ENCODE assay signal across 18 mouse cellular contexts in genomic region chr13:25451917-25452316, GRCm38 (mm10).
A peak's percentile ranks its signal among the peaks of the same experiment; 100 is the strongest.
DNase-seq lines count a peak whose midpoint lies in the region; ATAC-seq lines count a peak whose summit lies in the region.
"Had no signal": no experiment of that assay in that cellular context is flagged by ENCODE, and none has a peak within 500 bp of the region (broad histone marks: within the 10 kb centered on the region; RNA-seq: fewer than 3 reads in every experiment).

No protein-coding gene starts in this region.

- no peak for DNase-seq in frontal cortex, postnatal 25 days (ENCODE audit: low spot score in 2 of 2)
- DNase-seq in hindbrain, embryonic 14.5 days (ENCODE audit: low spot score) = no peak
- DNase-seq in spleen, postnatal 14 days (ENCODE audit: low spot score in 2 of 2) = no peak
- no peak for DNase-seq in lung, postnatal 10 days
- no peak for DNase-seq in heart, adult 18-20 months
- DNase-seq: adrenal gland, postnatal 14 days; heart, postnatal 14 days; kidney, adult 8-10 months; lung, embryonic 14.5 days; thymus, postnatal 14 days had no signal

- H3K4me1 ChIP-seq in hindbrain, embryonic 14.5 days (replicated peaks; ENCODE audit: control insufficient read depth, insufficient read depth, low read length) = peaks cover 11% of the 10 kb centered on the region; the same call in 1 of the 2 replicates
- peaks cover 16% of the 10 kb centered on the region for H3K4me1 ChIP-seq in midbrain, embryonic 13.5 days (replicated peaks)
- H3K4me1 ChIP-seq in neural tube, embryonic 14.5 days (ENCODE audit: control insufficient read depth, insufficient read depth, low read length) = 0 out of 2 replicates have a peak, but pooled peaks cover 4% of the 10 kb centered on the region
- H3K4me1 ChIP-seq: heart, embryonic 12.5 days; limb, embryonic 12.5 days; liver, embryonic 12.5 days had no signal

- no peaks in the 10 kb centered on the region for H3K27me3 ChIP-seq in hindbrain, embryonic 14.5 days (ENCODE audit: control insufficient read depth, insufficient read depth, low read length)
- no peaks in the 10 kb centered on the region for H3K27me3 ChIP-seq in midbrain, embryonic 13.5 days
- H3K27me3 ChIP-seq in neural tube, embryonic 14.5 days (ENCODE audit: control insufficient read depth, insufficient read depth, low read length) = no peaks in the 10 kb centered on the region
- H3K27me3 ChIP-seq: heart, embryonic 12.5 days; limb, embryonic 12.5 days; liver, embryonic 12.5 days had no signal

- WGBS in hindbrain, embryonic 14.5 days = 59% methylated on average over 9 of the region's 9 CpGs
- 58% methylated on average over 9 of the region's 9 CpGs for WGBS in midbrain, embryonic 13.5 days
- 61% methylated on average over 9 of the region's 9 CpGs for WGBS in neural tube, embryonic 14.5 days

- H3K27ac ChIP-seq in hindbrain, embryonic 14.5 days = peak overlapping the region; percentile 81
- H3K27ac ChIP-seq in midbrain, embryonic 13.5 days = peak overlapping the region; percentile 85
- H3K27ac ChIP-seq in neural tube, embryonic 14.5 days (ENCODE audit: low read depth, low read length) = peak overlapping the region; percentile 85
- H3K27ac ChIP-seq: limb, embryonic 12.5 days; liver, embryonic 12.5 days had no signal

- H3K36me3 ChIP-seq in hindbrain, embryonic 14.5 days (replicated peaks; ENCODE audit: control insufficient read depth, insufficient read depth) = no peaks in the 10 kb centered on the region
- no peaks in the 10 kb centered on the region for H3K36me3 ChIP-seq in midbrain, embryonic 13.5 days
- H3K36me3 ChIP-seq in neural tube, embryonic 14.5 days (ENCODE audit: control insufficient read depth, insufficient read depth, low read length) = no peaks in the 10 kb centered on the region
- H3K36me3 ChIP-seq: G1E; heart, embryonic 12.5 days; limb, embryonic 12.5 days; liver, embryonic 12.5 days had no signal

- peak overlapping the region; percentile 54; the same call in 1 of the 2 replicates for H3K9ac ChIP-seq in hindbrain, embryonic 14.5 days
- H3K9ac ChIP-seq in midbrain, embryonic 13.5 days (replicated peaks) = peak overlapping the region; percentile 53; the same call in 1 of the 2 replicates
- peak overlapping the region; percentile 41; the same call in 1 of the 2 replicates for H3K9ac ChIP-seq in neural tube, embryonic 14.5 days (replicated peaks; ENCODE audit: low read depth, low read length)
- H3K9ac ChIP-seq: heart, embryonic 12.5 days; limb, embryonic 12.5 days; liver, embryonic 12.5 days; lung, embryonic 14.5 days had no signal

- no peaks in the 10 kb centered on the region for H3K9me3 ChIP-seq in hindbrain, embryonic 14.5 days (ENCODE audit: control insufficient read depth, low read length)
- H3K9me3 ChIP-seq in midbrain, embryonic 13.5 days = no peaks in the 10 kb centered on the region
- H3K9me3 ChIP-seq in neural tube, embryonic 14.5 days (ENCODE audit: control insufficient read depth, low read length) = no peaks in the 10 kb centered on the region
- H3K9me3 ChIP-seq: G1E; heart, embryonic 12.5 days; limb, embryonic 12.5 days; liver, embryonic 12.5 days had no signal

- H3K4me3 ChIP-seq in hindbrain, embryonic 14.5 days (replicated peaks; ENCODE audit: low read length) = no peak overlapping the region
- H3K4me3 ChIP-seq in midbrain, embryonic 13.5 days (replicated peaks) = no peak overlapping the region
- no peak overlapping the region for H3K4me3 ChIP-seq in neural tube, embryonic 14.5 days (ENCODE audit: low read depth, low read length)
- H3K4me3 ChIP-seq: heart, embryonic 12.5 days; limb, embryonic 12.5 days; liver, embryonic 12.5 days had no signal

- ATAC-seq in frontal cortex, adult (ENCODE audit: low TSS enrichment) = peak; percentile 34
- ATAC-seq in hindbrain, embryonic 14.5 days (ENCODE audit: low FRiP score) = no peak
- 0 out of 2 replicates have a peak, but pooled peaks have one; percentile 40 for ATAC-seq in midbrain, embryonic 13.5 days
- peak; percentile 49; the same call in 1 of the 2 replicates for ATAC-seq in neural tube, embryonic 14.5 days (ENCODE audit: low read depth)
- ATAC-seq: activated CD4-positive, CD25-positive, alpha-beta regulatory T cell, adult 4 months; liver, embryonic 12.5 days had no signal

- peak overlapping the region; percentile 19; the same call in 1 of the 2 replicates for H3K4me2 ChIP-seq in hindbrain, embryonic 14.5 days (replicated peaks)
- peak overlapping the region; percentile 29; the same call in 1 of the 2 replicates for H3K4me2 ChIP-seq in midbrain, embryonic 13.5 days (replicated peaks)
- peak overlapping the region; percentile 26 for H3K4me2 ChIP-seq in neural tube, embryonic 14.5 days (ENCODE audit: low read depth, low read length)
- H3K4me2 ChIP-seq: heart, embryonic 12.5 days; limb, embryonic 12.5 days; liver, embryonic 12.5 days; lung, embryonic 14.5 days had no signal
